Mouse (Mus musculus): ENCODE results near the gene Myo18b. TPM values are rescaled to one million over a fixed set of nuclear protein-coding genes. Genes with fewer than 3 reads are reported as not detected.

Gene Myo18b
- total RNA-seq (2014; fragmentation: Nextera tagmentation) (not detected in 2 replicates), total RNA-seq (2017) (0.05 TPM in 1 of 2 replicates, not detected in the other), polyA plus RNA-seq (2012) (not detected in 2 replicates)

DNA sequence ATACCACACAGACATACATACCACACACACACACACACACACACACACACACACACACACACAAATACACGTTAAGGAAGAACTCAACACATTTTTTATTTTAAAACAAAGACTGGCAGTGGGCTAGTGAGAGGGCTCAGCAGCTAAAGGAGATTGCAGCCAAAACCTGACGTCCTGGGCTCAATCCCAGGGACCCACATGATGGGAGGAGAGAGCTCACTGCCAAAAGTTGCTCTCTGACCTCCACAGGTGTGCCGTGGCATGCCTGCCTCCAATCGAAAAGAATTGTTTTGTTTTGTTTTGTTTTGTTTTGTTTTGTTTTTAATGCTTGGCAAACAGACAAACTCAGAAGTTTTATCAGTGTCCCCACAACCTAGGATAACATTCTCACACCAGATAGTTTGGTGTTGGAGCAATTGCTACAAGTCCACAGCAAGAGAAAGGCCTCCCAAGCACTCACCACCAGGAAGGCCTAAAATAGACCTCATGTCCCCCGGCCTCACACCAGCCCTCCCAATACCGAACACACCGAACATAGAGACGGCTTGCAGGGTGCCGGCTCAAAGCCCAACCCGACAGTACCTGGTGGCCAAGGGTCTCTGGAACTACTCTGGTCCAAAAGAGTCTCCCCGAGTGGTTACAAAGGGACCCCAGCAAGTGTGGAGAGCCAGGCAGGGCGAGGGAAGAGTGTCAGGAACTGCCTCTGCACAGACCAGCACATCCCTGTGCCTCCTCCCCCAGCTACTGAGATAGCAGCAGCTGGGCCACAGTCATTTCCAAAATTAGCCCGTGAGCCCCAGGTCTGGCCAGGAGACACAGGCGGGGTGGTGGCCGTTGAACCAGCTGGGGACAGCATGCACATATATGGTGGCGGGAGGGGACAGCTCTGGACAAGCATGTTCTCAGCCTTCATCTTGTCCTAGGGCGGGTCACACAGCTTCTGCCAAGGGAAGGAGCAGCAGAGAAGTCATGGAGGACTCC is at the start of gene Myo18b:
Gene Myo18b (minus strand): TSS at position 689 of the 981 bp plus-strand sequence.
- DNase-seq (ENCODE audit: low spot score) (no peak), ATAC-seq (ENCODE audit: extremely low read depth, insufficient number of reproducible peaks, low FRiP score, poor library complexity, severe bottlenecking) (no peak)
- no peak for TF ChIP-seq GATA1 (IDR thresholded peaks at IDR 0.05; ENCODE audit: borderline replicate concordance, low read length)

DNA sequence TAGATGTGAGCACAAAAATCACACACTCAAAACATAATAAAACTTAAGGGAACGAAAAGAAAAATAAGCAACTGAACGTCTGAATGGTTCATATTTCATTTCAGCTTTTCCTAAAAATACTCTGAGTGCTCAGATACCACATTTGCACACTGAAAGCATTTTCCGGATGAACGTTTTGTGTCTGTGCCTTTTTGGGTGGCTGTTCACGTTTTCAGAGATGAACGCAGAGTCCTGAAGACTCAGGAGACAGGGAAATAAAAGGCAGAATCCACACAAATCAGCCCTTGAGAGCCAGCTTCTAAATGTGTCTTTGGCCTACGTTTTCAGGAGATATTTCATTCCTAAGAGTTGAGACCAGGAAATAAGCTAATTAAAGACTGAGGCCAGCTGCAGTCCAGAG is 49.8 kb upstream of the Myo18b start:
- H3K9me3 ChIP-seq (replicated peaks), result peaks cover 84% of the 10 kb centered on the region
- no peak for TF ChIP-seq POLR2AphosphoS5 (IDR thresholded peaks at IDR 0.05; ENCODE audit: insufficient replicate concordance, low read depth, low read length)
- TF ChIP-seq GATA1 (IDR thresholded peaks at IDR 0.05; ENCODE audit: borderline replicate concordance, low read length), result no peak
- H3K4me3 ChIP-seq (ENCODE audit: low read depth, low read length), result no peak overlapping the region
- H3K4me1 ChIP-seq (ENCODE audit: insufficient read depth, low read depth, low read length), result no peaks in the 10 kb centered on the region
- no peak for DNase-seq (ENCODE audit: low spot score)
- no peaks in the 10 kb centered on the region for H3K36me3 ChIP-seq (replicated peaks)
- H3K27me3 ChIP-seq (ENCODE audit: insufficient read depth, low read length), result no peaks in the 10 kb centered on the region
- no peak for ATAC-seq (ENCODE audit: extremely low read depth, insufficient number of reproducible peaks, low FRiP score, poor library complexity, severe bottlenecking)

More for the DNA sequence above, at the start of gene Myo18b:
- Histone ChIP-seq H3K36me3 (replicated peaks) (no peaks in the 10 kb centered on the region), H3K27me3 (ENCODE audit: insufficient read depth, low read length) (no peaks in the 10 kb centered on the region), H3K4me3 (ENCODE audit: low read depth, low read length) (no peak within 1 kb of the TSS), H3K9me3 (replicated peaks) (peaks cover 91% of the 10 kb centered on the region), H3K4me1 (ENCODE audit: insufficient read depth, low read depth, low read length) (no peaks in the 10 kb centered on the region)

DNA sequence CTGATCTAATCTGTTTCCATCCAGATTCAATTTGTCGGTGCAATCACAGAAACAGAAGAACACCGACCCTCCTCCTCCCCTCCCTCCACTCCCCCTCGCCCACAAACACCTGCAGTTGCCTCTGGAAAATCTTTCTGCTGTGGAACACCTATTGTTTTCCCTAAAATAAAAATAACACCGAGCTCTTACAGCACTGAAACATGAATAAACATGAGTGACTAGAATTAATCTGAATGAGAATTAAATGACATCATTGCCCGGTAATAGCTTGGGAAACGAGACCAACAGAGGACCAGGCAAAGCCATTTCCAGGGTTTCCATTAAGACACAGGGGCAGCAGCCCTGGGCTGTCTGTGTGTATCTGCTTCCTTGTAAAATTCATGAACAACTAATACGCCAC is 46.1 kb upstream of the Myo18b start:
- no peaks in the 10 kb centered on the region for H3K27me3 ChIP-seq (ENCODE audit: insufficient read depth, low read length)
- DNase-seq (ENCODE audit: low spot score), result no peak
- peaks cover 88% of the 10 kb centered on the region for H3K9me3 ChIP-seq (replicated peaks)
- ATAC-seq (ENCODE audit: extremely low read depth, insufficient number of reproducible peaks, low FRiP score, poor library complexity, severe bottlenecking), result no peak
- H3K36me3 ChIP-seq (replicated peaks), result no peaks in the 10 kb centered on the region
- H3K4me1 ChIP-seq (ENCODE audit: insufficient read depth, low read depth, low read length), result no peaks in the 10 kb centered on the region
- H3K4me3 ChIP-seq (ENCODE audit: low read depth, low read length), result no peak overlapping the region
- no peak for TF ChIP-seq POLR2AphosphoS5 (IDR thresholded peaks at IDR 0.05; ENCODE audit: insufficient replicate concordance, low read depth, low read length)
- no peak for TF ChIP-seq GATA2 (IDR thresholded peaks at IDR 0.05; ENCODE audit: borderline replicate concordance, low read depth, low read length)

DNA sequence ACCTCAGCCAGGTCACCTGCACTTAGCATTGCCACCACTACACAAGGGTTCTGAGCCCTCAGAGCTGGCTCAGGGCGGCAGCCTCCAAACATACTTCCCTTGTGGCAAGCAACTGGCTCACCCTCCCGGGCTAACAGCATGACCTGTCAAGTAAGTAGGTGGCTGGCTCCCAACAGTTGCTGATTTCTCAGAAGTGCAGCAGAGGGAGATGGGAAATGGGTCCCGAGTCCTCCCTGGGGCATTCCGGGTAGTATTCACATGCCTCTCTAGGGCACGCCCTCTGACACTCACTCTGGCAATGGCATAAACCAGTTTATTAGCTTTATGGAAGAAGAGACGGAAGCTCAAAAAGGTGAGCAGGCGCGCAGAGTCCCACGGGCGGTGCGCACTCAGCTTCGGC is 44.8 kb upstream of the Myo18b start:
- DNase-seq (ENCODE audit: low spot score) (no peak), ATAC-seq (ENCODE audit: extremely low read depth, insufficient number of reproducible peaks, low FRiP score, poor library complexity, severe bottlenecking) (no peak)
- H3K4me1 ChIP-seq (ENCODE audit: insufficient read depth, low read depth, low read length), result no peaks in the 10 kb centered on the region
- H3K36me3 ChIP-seq (replicated peaks), result no peaks in the 10 kb centered on the region
- H3K9me3 ChIP-seq (replicated peaks), result peaks cover 88% of the 10 kb centered on the region
- no peaks in the 10 kb centered on the region for H3K27me3 ChIP-seq (ENCODE audit: insufficient read depth, low read length)
- TF ChIP-seq TAL1 (conservative IDR thresholded peaks at IDR 0.05; ENCODE audit: low read depth, low read length) (no peak), GATA1 (IDR thresholded peaks at IDR 0.05; ENCODE audit: borderline replicate concordance, low read length) (no peak), CTCF (IDR thresholded peaks at IDR 0.05; ENCODE audit: low read depth, low read length) (no peak), GATA2 (IDR thresholded peaks at IDR 0.05; ENCODE audit: borderline replicate concordance, low read depth, low read length) (no peak), POLR2AphosphoS5 (IDR thresholded peaks at IDR 0.05; ENCODE audit: insufficient replicate concordance, low read depth, low read length) (no peak)
- H3K4me3 ChIP-seq (ENCODE audit: low read depth, low read length), result no peak overlapping the region

DNA sequence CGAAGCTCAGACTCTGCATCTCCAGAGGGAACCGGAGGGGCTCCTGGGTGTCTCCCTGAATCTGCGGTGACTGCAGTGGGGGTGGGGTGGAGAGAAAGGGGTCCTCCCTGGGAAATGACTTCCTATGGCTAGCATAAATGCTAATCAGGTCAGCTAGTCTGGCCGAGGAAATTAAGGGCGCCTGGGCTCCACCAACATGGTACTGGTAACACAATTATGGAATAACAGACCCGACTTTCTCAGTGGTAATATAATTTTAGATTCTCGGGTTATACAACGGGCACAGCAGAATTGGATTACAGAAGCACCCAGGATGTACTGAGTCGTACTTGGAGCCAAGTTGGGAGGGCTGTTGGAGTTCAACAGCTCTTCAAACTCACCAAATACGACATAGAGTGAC is 40.5 kb upstream of the Myo18b start:
- DNase-seq (ENCODE audit: low spot score) (no peak), ATAC-seq (ENCODE audit: extremely low read depth, insufficient number of reproducible peaks, low FRiP score, poor library complexity, severe bottlenecking) (no peak)
- Histone ChIP-seq H3K4me1 (ENCODE audit: insufficient read depth, low read depth, low read length) (no peaks in the 10 kb centered on the region), H3K27me3 (ENCODE audit: insufficient read depth, low read length) (no peaks in the 10 kb centered on the region), H3K9me3 (replicated peaks) (peaks cover 98% of the 10 kb centered on the region), H3K4me3 (ENCODE audit: low read depth, low read length) (no peak overlapping the region), H3K36me3 (replicated peaks) (no peaks in the 10 kb centered on the region)
- TF ChIP-seq POLR2AphosphoS5 (IDR thresholded peaks at IDR 0.05; ENCODE audit: insufficient replicate concordance, low read depth, low read length) (no peak), GATA1 (IDR thresholded peaks at IDR 0.05; ENCODE audit: borderline replicate concordance, low read length) (no peak), GATA2 (IDR thresholded peaks at IDR 0.05; ENCODE audit: borderline replicate concordance, low read depth, low read length) (no peak), CTCF (IDR thresholded peaks at IDR 0.05; ENCODE audit: low read depth, low read length) (no peak)

DNA sequence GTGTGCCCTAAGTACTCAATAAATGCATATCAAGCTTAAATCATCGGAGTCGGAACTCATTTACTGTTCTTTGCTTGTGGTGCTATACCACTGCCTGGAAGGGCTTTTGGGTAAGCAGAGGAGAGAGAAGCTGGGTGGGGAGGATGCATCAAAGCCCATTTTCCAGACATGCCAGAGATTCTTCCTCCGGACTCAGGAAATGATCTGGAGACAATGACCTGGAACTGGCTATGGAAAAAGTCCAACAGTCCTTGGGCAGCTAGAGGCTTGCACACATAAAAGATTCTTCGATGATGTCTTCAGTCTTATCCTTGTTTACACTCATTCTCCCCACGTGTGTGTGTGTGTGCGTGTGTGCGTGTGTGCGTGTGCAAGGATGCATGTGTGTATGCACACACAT is 39.3 kb upstream of the Myo18b start:
- Histone ChIP-seq H3K4me1 (ENCODE audit: insufficient read depth, low read depth, low read length) (no peaks in the 10 kb centered on the region), H3K4me3 (ENCODE audit: low read depth, low read length) (no peak overlapping the region), H3K9me3 (replicated peaks) (peaks cover 97% of the 10 kb centered on the region), H3K36me3 (replicated peaks) (no peaks in the 10 kb centered on the region), H3K27me3 (ENCODE audit: insufficient read depth, low read length) (no peaks in the 10 kb centered on the region)
- ATAC-seq (ENCODE audit: extremely low read depth, insufficient number of reproducible peaks, low FRiP score, poor library complexity, severe bottlenecking) (no peak), DNase-seq (ENCODE audit: low spot score) (no peak)
- TF ChIP-seq GATA2 (IDR thresholded peaks at IDR 0.05; ENCODE audit: borderline replicate concordance, low read depth, low read length), result no peak
- TF ChIP-seq POLR2AphosphoS5 (IDR thresholded peaks at IDR 0.05; ENCODE audit: insufficient replicate concordance, low read depth, low read length), result no peak
- no peak for TF ChIP-seq TAL1 (conservative IDR thresholded peaks at IDR 0.05; ENCODE audit: low read depth, low read length)
- TF ChIP-seq CTCF (IDR thresholded peaks at IDR 0.05; ENCODE audit: low read depth, low read length), result no peak
- TF ChIP-seq GATA1 (IDR thresholded peaks at IDR 0.05; ENCODE audit: borderline replicate concordance, low read length), result no peak

Measured in G1E (cell line).